ENCODE assay signal across 20 mouse cellular contexts in the genomic region with DNA sequence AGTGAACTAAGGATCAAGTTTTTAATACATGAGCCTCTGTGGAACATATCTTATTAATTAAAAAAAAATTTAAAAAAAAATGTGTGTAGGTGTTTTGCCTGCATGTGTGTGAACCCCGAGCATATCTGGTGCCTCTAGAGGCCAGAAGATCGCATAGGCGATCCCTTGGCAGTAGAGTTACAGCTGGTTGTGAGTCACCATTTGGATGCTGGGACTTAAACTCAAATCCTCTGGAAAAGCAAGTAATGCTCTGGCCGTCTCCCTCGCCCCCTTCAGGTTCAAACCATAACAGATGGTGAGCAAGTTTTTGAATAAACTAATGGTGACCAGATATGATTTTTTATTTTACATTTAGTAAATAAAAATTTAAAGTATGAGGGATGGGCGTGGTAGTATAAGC. TPM values are rescaled to one million over a fixed set of nuclear protein-coding genes. Genes with fewer than 3 reads are reported as not detected.
A peak's percentile ranks its signal among the peaks of the same experiment; 100 is the strongest.
DNase-seq lines count a peak whose midpoint lies in the region; ATAC-seq and TF ChIP-seq lines count a peak whose summit lies in the region.
"Had no signal": no experiment of that assay in that cellular context is flagged by ENCODE, and none has a peak within 500 bp of the region (broad histone marks: within the 10 kb centered on the region; RNA-seq: fewer than 3 reads in every experiment).

No protein-coding gene starts in this region.

- peak; percentile 28 for DNase-seq in gastrocnemius, adult 18-20 months (ENCODE audit: low spot score)
- no peak for DNase-seq in gastrocnemius, postnatal 4 days (ENCODE audit: low spot score in 2 of 2)
- DNase-seq in heart, postnatal 10 days = peak; percentile 27 to 38
- no peak for DNase-seq in heart, postnatal 36 days
- peak; percentile 20 for DNase-seq in lung, postnatal 0 days (ENCODE audit: low spot score)
- DNase-seq in lung, postnatal 25 days (ENCODE audit: low spot score) = no peak
- no peak for DNase-seq in midbrain, embryonic 10.5 days (ENCODE audit: low spot score)
- DNase-seq: adrenal gland, adult 8-10 months; cerebellum, adult 9-10 months; kidney, adult 2 months; kidney, postnatal 10 days; layer of hippocampus, postnatal 36 days; lung, postnatal 14 days; thymus, adult 2 months; thymus, postnatal 4 days had no signal

- no peak overlapping the region for H3K4me3 ChIP-seq in lung, postnatal 0 days (ENCODE audit: low read depth, low read length)
- no peak overlapping the region for H3K4me3 ChIP-seq in midbrain, embryonic 10.5 days
- no peak overlapping the region for H3K4me3 ChIP-seq in hindbrain, embryonic 16.5 days (ENCODE audit: low read length)
- H3K4me3 ChIP-seq: heart, embryonic 13.5 days; hindbrain, embryonic 10.5 days; midbrain, embryonic 13.5 days had no signal

- H3K27ac ChIP-seq in lung, postnatal 0 days (ENCODE audit: low read length) = no peak overlapping the region
- no peak overlapping the region for H3K27ac ChIP-seq in midbrain, embryonic 10.5 days (replicated peaks)
- no peak overlapping the region for H3K27ac ChIP-seq in hindbrain, embryonic 16.5 days (ENCODE audit: low read depth, low read length)
- H3K27ac ChIP-seq: heart, embryonic 13.5 days; hindbrain, embryonic 10.5 days; midbrain, embryonic 13.5 days had no signal

- no peaks in the 10 kb centered on the region for H3K9me3 ChIP-seq in lung, postnatal 0 days (ENCODE audit: low read length)
- no peaks in the 10 kb centered on the region for H3K9me3 ChIP-seq in midbrain, embryonic 10.5 days (replicated peaks)
- H3K9me3 ChIP-seq in hindbrain, embryonic 16.5 days (ENCODE audit: control insufficient read depth, low read length) = no peaks in the 10 kb centered on the region
- H3K9me3 ChIP-seq: heart, embryonic 13.5 days; hindbrain, embryonic 10.5 days; midbrain, embryonic 13.5 days had no signal

- H3K4me1 ChIP-seq in lung, postnatal 0 days (ENCODE audit: insufficient read depth, low read depth, low read length) = no peaks in the 10 kb centered on the region
- H3K4me1 ChIP-seq in midbrain, embryonic 10.5 days = no peaks in the 10 kb centered on the region
- H3K4me1 ChIP-seq in hindbrain, embryonic 16.5 days (ENCODE audit: control insufficient read depth, insufficient read depth, low read depth, low read length) = no peaks in the 10 kb centered on the region
- H3K4me1 ChIP-seq: hindbrain, embryonic 10.5 days; midbrain, embryonic 13.5 days had no signal

- H3K36me3 ChIP-seq in lung, postnatal 0 days (ENCODE audit: insufficient read depth, low read length) = peaks cover 18% of the 10 kb centered on the region
- peaks cover 96% of the 10 kb centered on the region for H3K36me3 ChIP-seq in midbrain, embryonic 10.5 days
- peaks cover 45% of the 10 kb centered on the region for H3K36me3 ChIP-seq in hindbrain, embryonic 16.5 days (ENCODE audit: control insufficient read depth, insufficient read depth, low read length)

- intact Hi-C loops in heart, postnatal 10 days (cut with DNase I) = loop anchor here (5.0 kb wide), 1 partner anchor 80 kb away; no protein-coding TSS in a partner anchor
- intact Hi-C loops in heart, postnatal 36 days (cut with DNase I) = no loop called here

- H3K27me3 ChIP-seq in lung, postnatal 0 days (replicated peaks; ENCODE audit: insufficient read depth, low read length) = no peaks in the 10 kb centered on the region
- H3K27me3 ChIP-seq in midbrain, embryonic 10.5 days (ENCODE audit: low read depth, poor library complexity, severe bottlenecking) = no peaks in the 10 kb centered on the region
- no peaks in the 10 kb centered on the region for H3K27me3 ChIP-seq in hindbrain, embryonic 16.5 days (replicated peaks; ENCODE audit: control insufficient read depth, insufficient read depth, low read length)
- H3K27me3 ChIP-seq: heart, embryonic 13.5 days; midbrain, embryonic 13.5 days had no signal

- TF ChIP-seq EP300 in lung, postnatal 0 days (IDR thresholded peaks at IDR 0.05) = no peak

- H3K4me2 ChIP-seq in lung, postnatal 0 days (replicated peaks; ENCODE audit: low read depth, low read length) = no peak overlapping the region
- H3K4me2 ChIP-seq in hindbrain, embryonic 16.5 days (ENCODE audit: low read length) = no peak overlapping the region
- H3K4me2 ChIP-seq: heart, embryonic 13.5 days; midbrain, embryonic 13.5 days had no signal

- TF ChIP-seq CTCF in lung, postnatal 0 days (IDR thresholded peaks at IDR 0.05) = peak; percentile 45

- WGBS in lung, postnatal 0 days = 85% methylated on average over 6 of the region's 6 CpGs
- WGBS in midbrain, embryonic 10.5 days = 94% methylated on average over 6 of the region's 6 CpGs
- 89% methylated on average over 6 of the region's 6 CpGs for WGBS in hindbrain, embryonic 16.5 days

- no peak overlapping the region for H3K9ac ChIP-seq in lung, postnatal 0 days (replicated peaks; ENCODE audit: low read depth)
- H3K9ac ChIP-seq in hindbrain, embryonic 16.5 days (ENCODE audit: low read depth, low read length) = no peak overlapping the region
- H3K9ac ChIP-seq: heart, embryonic 13.5 days; midbrain, embryonic 13.5 days had no signal

- ATAC-seq in lung, postnatal 0 days = no peak
- ATAC-seq in hindbrain, embryonic 16.5 days = no peak
- ATAC-seq: forebrain, embryonic 14.5 days; midbrain, embryonic 13.5 days had no signal

RNA-seq across cellular contexts. Expression of a gene that starts 10.9 kb away (rescaled TPM):
- 10 to 100 TPM; 46.9 to 49.6 TPM for total RNA-seq in gastrocnemius, adult 18-20 months (2021)
- total RNA-seq in gastrocnemius, postnatal 4 days (2021) = 10 to 100 TPM; 67.9 to 75.1 TPM
- 10 to 100 TPM; 69.2 to 70.7 TPM for total RNA-seq in heart, postnatal 10 days (2021)
- 10 to 100 TPM; 59.0 to 59.9 TPM for total RNA-seq in heart, postnatal 36 days (2021)
- 61.7 and 64.5 TPM in 2 replicates for polyA plus RNA-seq in lung, postnatal 0 days (2015; fragmentation: Nextera tagmentation; extraction: Ambion mirVana)
- 135 and 139 TPM in 2 replicates for polyA plus RNA-seq in midbrain, embryonic 10.5 days (2016; fragmentation: Nextera tagmentation; extraction: Ambion mirVana)
- polyA plus RNA-seq in hindbrain, embryonic 16.5 days (2015; fragmentation: Nextera tagmentation; extraction: Ambion mirVana) = 95.0 and 95.8 TPM in 2 replicates

RNA-seq across cellular contexts. Expression of a gene that starts 20.4 kb away (rescaled TPM):
- 10 to 100 TPM; 31.8 to 44.3 TPM for total RNA-seq in gastrocnemius, adult 18-20 months (2021)
- 10 to 100 TPM; 53.4 to 56.0 TPM for total RNA-seq in gastrocnemius, postnatal 4 days (2021)
- total RNA-seq in heart, postnatal 10 days (2021) = 10 to 100 TPM; 26.3 to 31.6 TPM
- 10 to 100 TPM; 28.3 to 31.5 TPM for total RNA-seq in heart, postnatal 36 days (2021)
- polyA plus RNA-seq in lung, postnatal 0 days (2015; fragmentation: Nextera tagmentation; extraction: Ambion mirVana) = 10.0 and 10.3 TPM in 2 replicates
- 5.6 and 7.2 TPM in 2 replicates for polyA plus RNA-seq in midbrain, embryonic 10.5 days (2016; fragmentation: Nextera tagmentation; extraction: Ambion mirVana)
- 3.4 and 3.7 TPM in 2 replicates for polyA plus RNA-seq in hindbrain, embryonic 16.5 days (2015; fragmentation: Nextera tagmentation; extraction: Ambion mirVana)

Comparison
In these comparisons a context has a peak if more than half of its experiments do, and no peak if none do; other contexts are left out.
1. DNase-seq: peak in gastrocnemius, adult 18-20 months (single experiment), heart, postnatal 10 days (2 of 2) and lung, postnatal 0 days (single experiment); none in gastrocnemius, postnatal 4 days (0 of 2), heart, postnatal 36 days (0 of 2), lung, postnatal 25 days (single experiment) and midbrain, embryonic 10.5 days (single experiment).